Mouse (Mus musculus): ENCODE measurements around the gene Cldn7.
"Not testable (repeated sequence)": the region's sequence is repeated elsewhere in the genome, so short reads cannot be mapped to it uniquely, and the experiment has no call there.

The Cldn7 gene

DNA sequence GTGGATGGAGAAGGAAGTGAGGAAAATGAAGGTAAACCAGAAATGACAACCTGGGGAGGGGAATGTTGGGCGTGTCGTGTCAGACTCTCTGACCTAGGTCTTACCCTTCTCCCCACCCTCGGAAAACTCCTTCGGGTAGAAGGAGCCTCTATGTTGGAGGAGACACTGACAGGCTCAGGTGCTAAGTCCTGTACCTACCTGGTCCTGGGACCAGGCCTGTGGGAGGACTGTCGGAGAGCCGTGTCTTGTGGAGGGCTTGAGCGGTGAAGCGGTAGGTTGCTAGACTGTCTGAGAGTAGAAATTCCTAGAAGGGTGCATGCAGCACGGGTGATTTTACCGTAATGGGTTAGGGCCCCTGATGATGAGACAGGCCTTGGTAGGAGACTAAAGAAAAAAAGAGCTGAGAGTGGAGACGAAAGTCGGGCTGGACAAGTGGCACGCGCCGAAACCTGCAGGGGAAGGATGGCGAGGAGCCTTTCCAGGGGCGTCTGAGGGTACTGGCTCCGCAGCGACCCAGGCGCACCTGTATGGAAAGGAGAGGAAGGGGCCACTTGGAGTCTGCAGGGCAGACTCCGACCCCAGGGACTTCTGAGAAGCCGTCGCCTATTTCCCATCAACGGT lies at the start of gene Cldn7:
Gene Cldn7, plus strand, starts transcription at position 130 of the 621 bp plus-strand sequence.
- no peak for DNase-seq

DNA sequence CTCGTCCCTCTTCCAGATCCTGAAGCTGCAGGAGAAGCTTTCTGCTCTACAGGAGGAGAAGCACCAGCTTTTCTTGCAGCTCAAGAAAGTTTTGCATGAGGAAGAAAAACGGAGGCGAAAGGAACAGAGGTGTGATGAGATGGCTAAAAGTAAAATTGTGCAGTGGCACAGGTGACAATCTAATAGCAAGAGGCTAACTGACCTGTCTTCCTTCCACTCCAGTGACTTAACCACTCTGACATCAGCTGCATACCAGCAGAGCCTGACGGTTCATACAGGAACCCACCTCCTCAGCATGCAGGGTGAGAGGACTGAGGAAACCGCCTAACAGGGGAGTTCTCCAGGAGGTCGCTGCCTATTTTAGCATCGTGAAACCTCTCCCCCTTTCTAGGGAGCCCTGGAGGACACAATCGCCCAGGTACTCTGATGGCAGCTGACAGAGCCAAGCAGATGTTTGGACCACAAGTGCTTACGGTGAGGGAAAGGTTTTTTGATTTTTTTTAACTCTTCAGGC lies 49.6 kb upstream of the Cldn7 start:
- no peak for DNase-seq

DNA sequence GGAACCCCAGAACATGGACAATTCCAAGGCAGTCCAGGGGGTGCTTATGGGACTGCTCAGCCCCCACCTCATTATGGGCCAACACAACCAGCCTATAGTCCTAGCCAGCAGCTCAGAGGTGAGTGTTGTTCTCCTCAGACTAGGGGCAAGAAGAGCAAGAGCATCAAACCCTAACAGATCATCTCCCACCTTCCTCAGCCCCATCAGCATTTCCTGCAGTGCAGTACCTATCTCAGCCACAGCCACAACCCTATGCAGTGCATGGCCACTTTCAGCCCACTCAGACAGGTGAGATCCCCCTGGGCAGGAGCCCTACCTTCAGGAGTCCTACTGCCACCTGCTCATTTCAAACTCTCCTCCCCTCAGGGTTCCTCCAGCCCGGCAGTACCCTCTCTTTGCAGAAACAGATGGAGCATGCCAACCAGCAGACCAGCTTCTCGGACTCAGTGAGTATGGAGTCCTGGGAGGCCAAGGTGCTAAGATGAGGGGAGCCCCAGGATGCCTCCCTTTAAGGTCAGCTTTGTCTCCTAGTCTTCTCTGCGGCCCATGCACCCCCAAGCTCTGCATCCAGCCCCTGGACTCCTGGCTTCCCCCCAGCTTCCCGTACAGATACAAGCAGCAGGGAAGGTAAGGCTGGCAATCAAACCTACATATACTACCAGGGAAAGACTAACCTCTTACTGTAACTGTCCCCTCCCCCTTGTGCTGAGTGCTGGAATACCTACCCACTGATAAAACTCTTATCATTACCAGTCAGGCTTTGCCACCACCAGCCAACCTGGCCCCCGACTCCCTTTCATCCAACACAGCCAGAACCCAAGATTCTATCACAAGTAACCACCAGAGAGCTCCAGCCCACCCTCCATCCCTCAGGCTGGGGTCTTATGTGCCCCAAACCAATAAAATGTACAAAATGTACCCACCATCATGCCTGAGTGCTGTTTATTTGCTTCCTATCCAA lies 48.6 kb upstream of the Cldn7 start:
- DNase-seq: peak; percentile 46

DNA sequence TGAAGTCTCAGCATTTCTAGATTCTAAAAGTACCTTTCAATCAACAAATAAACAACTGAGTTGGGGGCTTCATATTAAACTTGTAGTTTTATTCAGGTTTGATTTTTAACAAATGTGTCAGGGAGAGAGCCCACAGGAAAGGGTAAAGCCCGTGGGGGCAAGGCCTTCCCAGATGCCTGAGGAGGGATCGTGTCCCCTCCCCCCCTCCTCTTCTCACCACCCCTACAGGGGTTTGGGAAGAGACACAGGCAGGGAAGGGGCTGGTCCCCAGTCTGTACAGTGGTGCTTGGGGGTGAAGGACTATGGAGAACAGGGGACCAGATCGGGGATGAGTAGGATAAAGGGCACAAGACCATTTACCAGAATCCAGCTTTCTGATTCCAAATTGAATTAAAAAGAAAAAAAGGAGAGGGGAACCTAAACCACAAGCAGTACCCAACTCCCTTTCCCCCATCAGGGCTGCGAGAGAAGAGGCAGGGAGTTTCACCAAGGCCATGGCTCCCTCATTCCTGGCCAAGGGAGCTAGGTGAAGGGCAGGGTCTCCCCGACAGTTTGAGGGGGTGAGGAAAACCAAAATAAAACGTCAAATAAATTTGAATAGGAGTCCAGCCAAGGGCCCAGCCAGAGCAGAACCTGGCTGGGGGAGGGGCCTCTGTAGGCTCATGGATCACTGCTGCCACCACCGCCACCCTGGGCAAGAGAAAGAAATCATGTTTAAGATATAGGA lies 47.8 kb upstream of the Cldn7 start:
- DNase-seq: peak; percentile 38

DNA sequence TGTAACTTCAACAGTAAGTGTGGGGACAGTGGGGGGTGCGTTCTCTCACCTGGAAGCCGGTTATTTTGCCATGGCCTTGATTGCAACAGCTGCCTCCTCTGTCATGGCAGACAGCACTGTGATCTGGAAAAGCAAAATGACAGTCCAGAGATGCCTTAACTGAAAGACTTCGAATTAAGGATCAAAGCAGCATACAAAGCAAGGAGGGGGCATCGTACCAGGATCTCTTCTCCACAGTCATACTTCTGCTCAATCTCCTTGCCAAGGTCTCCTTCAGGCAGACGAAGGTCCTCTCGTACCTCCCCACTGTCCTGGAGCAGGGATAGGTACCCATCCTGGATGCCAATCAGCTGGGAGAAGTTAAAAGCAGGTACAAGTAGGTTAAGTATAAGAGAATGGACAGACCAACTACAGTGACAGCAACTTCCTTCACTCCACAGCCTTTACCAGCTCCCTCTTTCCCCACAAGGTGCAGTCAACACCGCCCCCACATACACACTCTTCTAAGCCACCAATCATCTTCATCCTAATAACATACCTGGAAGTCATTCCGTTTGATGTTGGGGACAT lies 47.1 kb upstream of the Cldn7 start:
- peak; percentile 46 for DNase-seq

DNA sequence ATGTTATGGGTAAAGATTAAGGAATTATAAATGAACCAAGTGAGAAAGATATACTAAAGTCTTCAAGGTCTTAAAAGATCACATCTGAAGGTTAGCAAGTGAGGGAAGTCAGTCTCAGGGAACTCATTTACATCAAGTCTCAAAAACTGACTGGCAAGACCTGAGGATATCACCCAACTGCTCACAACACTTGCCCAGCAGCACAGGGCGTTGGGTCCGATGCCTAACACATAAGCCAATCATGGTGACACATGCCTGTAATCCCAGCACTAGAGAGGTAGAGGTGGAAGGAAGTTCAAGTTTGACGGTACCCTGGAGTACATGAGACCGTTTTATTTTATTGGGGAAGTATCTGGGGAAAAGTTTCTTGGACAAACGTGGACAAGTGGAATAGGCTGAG lies 46.5 kb upstream of the Cldn7 start:
- DNase-seq: no peak

DNA sequence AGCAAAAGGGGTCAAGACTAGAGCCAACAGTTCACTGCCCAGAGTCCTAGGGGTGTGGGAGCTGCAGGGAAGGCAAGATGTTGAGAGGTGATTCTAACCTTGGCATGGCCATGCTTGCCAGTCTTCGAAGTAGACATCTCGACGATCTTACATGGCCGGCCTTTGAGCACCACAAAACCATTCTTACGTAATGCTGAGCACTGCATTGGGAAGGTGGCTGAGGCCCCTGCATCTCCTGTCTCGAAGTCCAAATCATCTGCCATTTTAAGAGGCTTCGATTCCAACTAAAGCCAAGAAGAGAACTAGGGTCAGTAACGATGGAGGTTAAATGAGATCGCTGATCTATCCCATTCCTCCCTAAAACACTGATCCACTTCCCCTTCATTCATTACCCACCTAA lies 45.5 kb upstream of the Cldn7 start:
- peak; percentile 40 for DNase-seq

DNA sequence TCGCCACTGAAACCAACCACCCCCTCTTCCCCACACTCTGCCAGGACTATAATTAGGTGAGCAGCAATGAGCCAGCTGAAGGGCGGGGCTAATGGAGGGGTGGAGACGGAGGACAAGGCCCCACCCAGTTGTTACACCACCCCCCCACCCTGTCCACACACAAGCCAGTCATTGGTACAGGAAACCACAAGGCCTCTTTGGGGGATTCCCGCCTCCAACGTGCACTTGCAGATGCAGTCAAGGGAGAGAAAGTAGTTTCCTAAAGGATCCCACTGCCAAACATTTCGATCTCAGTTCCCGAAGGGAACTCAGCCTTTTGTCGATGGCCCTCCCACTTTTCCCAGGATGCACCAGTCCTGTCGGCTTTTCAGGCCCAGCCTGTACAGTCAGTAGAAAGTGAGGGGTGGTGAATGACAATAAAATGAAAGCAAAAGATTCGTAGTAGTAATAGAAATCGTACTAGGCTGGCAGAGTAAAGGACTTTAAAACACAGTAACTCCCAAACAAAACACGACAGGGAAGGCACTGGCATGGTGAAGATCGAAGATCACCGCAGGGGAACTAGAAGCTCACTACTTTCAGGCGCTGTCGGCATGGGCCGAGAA lies 44.8 kb upstream of the Cldn7 start:
- peak; percentile 75 for DNase-seq

DNA sequence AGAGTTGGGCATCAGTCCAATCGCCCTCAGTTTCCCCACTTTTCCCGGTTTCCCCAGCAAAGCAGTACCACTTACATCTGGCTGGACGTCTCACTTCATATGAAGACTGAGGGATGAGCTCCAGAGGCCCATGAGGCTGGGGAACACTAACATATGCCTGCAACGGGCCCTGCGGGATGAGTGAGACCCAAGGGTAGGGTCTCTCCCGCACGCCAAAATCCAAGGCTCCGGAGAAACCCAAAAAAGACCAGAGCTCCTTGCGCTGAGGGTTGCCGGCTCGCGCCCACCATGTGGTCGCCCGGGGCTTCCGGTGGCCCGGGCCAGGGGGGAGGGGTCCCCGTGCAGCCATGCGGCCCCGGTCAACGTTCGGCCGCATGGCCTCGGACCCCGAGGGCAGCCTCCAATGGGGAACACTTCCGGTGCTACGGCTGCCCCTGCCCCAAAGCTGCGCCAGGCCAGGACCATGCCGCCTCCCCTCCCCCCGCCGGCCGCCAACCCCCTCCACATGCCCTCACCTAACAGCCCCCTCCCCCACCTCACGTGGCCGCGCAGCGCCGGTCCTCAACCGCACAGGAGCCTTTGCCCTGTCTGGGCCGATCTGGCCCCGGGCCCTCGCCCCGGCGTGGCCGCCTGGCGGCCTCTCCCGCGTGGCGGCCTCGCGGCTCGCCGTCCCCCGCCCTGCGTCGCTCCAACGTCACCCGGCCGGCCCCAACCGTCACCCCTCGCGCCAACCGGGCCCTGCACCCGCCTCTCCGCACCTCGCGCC lies 44.1 kb upstream of the Cldn7 start:
- DNase-seq: peak; percentile 80

DNA sequence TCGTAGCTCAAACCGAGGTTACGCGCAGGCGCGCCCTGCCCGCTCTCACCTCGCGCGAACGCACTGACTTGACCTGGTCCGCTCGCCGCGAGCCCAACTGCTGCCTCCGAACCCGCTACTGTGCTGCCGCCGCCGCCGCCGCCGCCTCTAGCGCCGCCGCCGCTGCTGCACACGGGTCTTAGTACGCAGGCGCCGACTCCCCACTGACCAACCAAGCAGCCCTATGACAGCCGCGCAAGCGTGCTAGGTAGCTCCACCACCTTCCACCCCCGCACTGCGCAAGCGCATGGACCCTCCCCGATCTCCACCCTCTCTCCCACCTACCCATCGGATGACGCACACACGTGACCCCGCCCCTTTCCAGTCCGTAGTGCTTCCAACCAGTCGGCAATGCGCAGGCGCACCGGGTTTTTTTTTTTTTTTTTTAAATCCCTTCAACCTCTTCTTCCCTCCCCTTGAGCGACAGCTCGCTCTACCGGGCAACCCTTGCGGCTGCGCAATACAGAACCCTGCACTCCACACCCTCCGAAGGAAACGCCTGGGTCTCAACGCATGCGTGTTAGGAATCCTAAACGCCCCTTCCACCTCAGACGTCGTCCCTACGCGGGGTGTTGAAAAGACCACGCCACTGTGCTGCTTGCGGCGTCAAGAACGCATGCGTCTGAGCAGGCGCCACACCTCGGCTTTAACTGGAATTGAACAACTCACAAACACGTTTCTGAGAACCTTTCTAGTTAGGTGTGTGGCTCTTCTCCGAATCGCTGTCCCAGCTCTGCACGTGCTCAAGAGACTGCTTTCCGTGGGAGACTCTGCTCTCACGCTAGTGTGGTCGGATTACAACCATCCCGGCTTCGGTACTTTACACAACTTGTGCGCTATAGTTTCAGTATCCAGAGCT lies 43.2 kb upstream of the Cldn7 start, which contains the start of gene Eif5a:
Gene Eif5a, minus strand, starts transcription at position 845 of the 898 bp plus-strand sequence.
- peak; percentile 100 for DNase-seq

DNA sequence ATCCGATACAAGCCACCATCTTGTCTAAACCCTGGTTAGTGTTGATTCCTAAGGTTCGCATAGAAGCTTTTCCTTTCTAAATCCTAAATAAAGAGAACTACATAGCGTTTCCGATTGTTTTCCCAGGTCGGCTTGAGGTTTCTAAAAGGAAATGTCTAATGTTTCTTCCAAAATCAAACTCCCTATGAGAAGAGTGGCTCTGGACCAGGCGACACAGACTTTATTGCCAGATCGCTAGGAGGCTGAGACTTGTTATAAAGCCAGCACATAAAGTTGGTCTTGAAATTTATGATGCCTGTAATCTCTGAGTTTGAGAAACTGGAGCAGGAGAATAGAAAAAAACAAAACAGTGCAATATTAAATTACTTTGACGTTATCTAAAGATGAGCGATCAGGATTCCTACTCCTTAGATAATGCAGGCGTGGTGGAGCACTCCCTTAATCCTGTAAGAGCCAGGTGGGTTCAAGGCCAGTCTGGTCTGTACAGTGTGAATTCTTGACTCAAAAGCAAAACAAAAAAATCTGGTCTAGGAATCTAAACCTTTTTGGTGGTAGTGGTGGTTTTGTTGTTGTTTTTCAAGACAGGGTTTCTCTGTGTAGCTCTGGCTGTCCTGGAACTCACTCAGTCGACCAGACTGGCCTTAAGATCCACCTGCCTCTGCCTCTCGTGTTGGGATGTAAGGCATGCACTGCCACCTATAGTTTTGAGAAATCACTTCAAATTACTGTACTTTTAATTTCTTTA lies 42.4 kb upstream of the Cldn7 start:
- no peak for DNase-seq

DNA sequence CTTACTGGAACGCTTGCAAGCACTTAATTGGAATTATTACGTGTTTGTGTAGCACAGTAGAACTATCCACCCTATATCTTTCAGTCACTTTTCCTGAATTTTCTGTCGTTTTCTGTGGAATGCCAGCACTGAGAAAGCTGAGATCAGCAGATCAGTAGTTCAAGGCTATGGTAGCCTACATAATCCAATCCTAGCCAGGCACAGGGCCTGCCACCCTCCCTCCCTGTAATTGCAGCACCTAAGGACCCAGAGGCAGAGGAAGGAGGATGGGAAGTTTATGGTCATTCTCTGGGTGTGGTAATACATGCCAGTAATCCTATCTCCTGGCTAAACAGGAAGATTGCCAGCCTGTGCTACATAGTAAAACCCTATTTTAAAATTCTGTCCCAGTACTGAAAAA lies 41.8 kb upstream of the Cldn7 start:
- DNase-seq: peak; percentile 40

DNA sequence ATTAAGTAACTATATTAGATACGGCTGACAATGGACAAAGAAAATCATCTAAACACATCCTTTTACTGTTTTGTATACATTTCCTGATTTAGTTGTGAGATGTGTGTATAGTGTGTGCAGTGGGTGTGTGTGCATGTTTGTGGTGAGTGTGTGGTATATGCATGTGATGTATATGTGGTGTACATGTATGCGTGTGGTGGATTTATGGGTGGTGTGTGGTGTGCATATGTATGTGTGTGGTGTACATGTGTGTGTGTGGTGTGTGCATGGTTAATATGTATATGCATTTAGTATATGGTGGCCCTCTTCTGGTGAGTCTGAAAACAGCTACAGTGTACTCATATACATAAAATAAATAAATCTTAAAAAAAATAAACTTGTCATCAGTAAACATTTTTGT lies 37.1 kb upstream of the Cldn7 start:
- peak; percentile 2 for DNase-seq

DNA sequence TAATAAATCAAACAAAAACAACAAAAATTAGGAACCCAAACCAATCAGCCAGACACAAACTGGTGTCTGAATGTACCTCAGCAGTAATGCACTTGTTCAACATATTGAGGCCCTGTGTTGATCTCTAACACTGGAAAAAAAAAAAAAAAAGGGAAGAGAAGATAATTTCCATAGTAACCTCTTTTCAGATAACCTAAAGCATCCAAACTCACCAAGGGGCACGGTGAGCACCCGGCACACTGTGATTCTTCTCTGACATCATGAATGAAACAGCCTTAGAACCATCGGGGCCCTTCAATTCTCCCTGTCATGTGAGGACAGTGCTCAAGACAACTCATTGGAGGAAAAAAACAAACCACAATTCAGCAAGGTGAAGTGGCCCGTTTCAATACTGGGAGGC lies 34.9 kb upstream of the Cldn7 start:
- DNase-seq: no peak

DNA sequence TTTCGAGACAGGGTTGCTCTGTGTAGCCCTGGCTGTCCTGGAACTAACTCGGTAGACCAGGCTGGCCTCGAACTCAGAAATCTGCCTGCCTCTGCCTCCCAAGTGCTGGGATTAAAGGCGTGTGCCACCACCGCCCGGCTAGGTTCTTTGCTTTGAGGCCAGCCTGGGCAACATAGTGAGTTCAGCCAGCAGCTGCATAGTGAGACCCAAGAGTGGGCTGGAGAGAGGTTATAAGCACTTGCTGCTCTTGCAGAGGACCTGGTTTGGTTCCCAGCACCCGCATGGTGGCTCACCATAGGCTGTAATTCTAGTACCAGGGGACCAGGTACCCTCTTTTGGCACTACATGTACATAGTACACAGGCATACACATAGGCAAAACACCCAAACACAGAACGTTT lies 34.4 kb upstream of the Cldn7 start:
- DNase-seq: not testable (repeated sequence)

DNA sequence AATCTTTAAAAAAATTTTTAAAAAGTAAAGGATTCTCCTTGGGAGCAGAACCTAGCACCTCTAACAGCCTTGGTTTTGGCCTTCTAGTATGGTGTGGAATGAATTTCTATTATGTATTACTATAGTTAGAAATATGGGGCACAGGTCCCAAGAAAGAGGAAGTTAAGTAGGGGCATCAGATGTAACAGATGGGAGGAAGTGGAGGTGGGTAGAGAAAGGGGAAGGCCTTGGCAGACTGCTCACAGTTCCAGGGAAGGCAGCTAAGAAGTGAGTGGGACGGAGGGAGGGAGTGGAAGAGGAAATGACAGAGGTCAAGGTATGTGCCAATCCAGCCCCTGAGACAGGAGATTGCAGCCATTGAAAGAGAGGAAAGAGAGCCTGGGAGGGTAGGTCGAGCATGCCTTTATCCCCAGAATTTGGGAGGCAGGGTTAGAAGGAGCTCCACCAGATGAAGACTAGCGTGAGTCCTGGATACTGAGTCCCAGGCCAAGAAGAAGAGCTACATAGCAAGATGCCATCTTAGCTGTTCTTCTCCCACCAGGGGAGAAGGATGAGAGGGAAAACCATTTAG lies 33.5 kb upstream of the Cldn7 start:
- DNase-seq: no peak

DNA sequence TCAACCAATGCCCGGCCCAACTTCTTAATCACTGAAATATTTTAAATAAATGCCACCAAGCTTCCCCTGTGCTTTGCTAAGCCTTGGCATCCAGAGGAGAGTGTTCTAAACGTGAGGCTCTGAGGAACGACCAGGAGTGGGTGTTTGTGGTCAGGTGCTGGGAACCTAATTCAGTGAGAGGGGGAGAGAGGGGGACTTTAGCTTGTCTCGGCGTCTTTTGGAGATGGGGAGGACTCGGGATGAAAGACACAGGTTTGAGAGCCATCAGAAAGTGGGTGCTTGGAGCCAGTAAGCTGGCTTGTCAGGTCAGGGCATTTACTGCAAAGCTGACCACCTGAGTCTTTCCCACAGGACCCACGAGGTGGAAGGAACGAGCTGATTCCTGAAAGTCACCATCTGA lies 32.8 kb upstream of the Cldn7 start:
- DNase-seq: no peak

DNA sequence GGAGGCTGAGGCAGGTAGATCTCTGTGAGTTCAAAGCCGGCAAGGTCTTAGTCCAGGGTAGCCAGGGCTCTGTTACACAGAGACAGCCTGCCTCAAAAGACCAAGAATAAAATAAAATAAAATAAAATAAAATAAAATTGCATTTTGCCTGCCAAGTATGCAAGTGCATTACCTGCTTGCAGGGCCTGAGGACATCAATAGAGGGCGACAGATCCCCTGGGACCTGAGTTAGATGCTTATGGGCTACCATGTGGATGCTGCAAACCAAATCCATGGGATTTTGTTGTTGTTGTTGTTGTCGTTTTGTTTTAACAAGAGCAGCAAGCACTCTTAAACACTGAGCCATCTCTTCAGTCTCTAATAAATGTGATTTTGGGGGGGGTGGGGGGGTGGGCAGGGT lies 32.3 kb upstream of the Cldn7 start:
- no peak for DNase-seq

DNA sequence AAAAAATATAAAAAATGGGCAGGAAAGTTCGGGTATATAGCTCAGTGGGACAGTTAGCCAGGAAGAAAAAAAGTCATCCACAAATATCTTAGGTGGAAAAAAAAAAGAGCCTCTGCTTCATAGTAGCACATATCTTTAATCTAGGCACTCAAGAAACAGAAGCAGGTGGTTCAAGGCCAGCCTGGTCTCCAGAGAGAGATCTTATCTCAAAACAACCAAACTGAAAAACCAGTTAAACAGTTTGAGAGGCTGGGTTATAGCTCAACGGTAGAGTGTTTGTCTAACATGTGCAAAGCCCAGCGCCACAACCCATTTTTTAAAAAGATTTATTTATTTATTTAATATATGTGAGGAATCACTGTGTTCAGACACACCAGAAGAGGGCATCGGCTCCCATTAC lies 31.5 kb upstream of the Cldn7 start:
- no peak for DNase-seq

DNA sequence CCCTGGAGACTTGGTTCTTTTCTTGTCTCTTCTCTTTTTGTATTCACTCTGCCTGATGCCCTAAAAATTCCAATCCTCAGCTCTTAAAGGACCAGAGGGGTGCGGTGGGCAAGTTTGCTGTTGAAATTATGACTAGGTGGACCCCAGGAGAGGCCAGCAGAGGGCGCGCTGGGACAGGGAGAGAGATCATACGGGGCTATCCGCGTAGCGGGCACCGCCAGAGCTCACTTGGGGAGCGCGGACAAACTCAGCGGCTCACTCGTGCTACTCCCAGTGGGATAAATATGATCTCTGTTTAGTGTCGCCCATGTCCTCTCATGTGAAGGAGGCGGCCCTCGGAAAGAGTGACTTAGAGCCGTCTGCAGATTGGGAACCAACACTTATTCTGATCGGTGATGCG lies 30.4 kb upstream of the Cldn7 start:
- peak; percentile 82 for DNase-seq

Measured in cerebellum, adult 9-11 months (tissue).